Mouse (Mus musculus) thymus, postnatal 0 days (tissue): ENCODE results near the gene Acot6. TPM values are rescaled to one million over a fixed set of nuclear protein-coding genes. Genes with fewer than 3 reads are reported as not detected.
A peak's percentile ranks its signal among the peaks of the same experiment; 100 is the strongest.
"Not testable (repeated sequence)": the region's sequence is repeated elsewhere in the genome, so short reads cannot be mapped to it uniquely, and the experiment has no call there.

Source experiments
- DNase-seq: peaks from one replicate; pipeline ENCODE4 v3.0.0-alpha.2; 2015; ENCODE audit warnings: low spot score
- polyA plus RNA-seq: library from polyadenylated mRNA; unstranded; fragments of >200 nt; fragmentation: Nextera tagmentation; extraction: Ambion mirVana; gene quantifications from 2 replicates; pipeline ENCODE4 v1.2.1, GENCODE M21; 2015

Gene Acot6
- 0.62 and 0.95 TPM in 2 replicates for polyA plus RNA-seq

DNA sequence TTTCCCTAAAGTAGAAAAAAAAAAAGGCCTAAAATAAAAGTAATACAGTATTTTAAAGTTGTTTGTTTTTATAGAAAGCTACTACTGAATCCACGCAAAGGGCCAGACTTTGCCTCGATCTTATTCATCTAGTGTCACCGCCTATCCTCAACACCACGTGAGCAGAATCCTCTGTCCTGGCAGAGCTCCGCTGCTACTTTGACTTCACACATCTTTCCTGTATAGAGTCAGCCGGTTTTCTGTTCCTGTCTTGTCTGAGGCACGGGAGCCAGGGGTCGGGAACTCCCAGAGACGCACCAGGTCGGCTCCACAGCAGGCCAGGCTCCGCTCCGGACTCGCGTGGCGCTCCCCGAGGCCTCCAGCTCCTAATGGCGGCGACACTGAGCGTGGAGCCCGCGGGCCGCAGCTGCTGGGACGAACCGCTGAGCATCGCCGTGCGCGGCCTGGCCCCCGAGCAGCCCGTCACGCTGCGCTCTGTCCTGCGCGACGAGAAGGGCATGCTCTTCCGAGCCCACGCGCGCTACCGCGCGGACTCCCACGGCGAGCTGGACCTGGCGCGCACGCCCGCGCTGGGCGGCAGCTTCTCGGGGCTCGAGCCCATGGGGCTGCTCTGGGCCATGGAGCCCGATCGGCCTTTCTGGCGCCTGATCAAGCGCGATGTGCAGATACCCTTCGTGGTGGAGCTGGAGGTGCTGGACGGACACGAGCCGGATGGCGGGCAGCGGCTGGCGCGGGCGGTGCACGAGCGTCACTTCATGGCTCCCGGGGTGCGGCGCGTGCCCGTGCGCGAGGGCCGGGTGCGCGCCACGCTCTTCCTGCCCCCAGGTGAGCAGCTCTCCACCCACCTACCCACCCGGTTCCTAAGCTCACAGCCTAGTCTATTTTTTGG lies at the start of gene Acot6:
Gene Acot6, plus strand, starts transcription at position 51 of the 889 bp plus-strand sequence.
- peak; percentile 48 for DNase-seq

DNA sequence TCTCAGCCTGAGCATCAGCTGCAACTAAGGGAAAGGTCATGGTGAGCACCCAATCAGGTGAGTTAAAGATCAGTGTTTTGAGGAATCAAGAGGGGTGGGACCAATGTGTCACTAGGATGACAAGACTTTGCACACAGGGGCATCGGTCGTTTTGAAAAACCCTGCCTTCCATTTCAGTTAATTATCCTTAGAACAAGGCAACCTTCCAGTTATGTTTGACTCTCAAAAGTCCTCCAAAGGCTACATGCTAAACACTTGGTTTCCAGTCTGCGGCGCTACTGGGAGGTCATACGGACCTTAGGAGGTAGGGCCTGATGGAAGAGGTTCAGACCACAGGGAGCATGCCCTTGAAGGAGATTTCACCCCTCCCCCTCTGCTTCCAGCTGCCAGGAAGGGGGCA lies 49.7 kb upstream of the Acot6 start:
- not testable (repeated sequence) for DNase-seq

DNA sequence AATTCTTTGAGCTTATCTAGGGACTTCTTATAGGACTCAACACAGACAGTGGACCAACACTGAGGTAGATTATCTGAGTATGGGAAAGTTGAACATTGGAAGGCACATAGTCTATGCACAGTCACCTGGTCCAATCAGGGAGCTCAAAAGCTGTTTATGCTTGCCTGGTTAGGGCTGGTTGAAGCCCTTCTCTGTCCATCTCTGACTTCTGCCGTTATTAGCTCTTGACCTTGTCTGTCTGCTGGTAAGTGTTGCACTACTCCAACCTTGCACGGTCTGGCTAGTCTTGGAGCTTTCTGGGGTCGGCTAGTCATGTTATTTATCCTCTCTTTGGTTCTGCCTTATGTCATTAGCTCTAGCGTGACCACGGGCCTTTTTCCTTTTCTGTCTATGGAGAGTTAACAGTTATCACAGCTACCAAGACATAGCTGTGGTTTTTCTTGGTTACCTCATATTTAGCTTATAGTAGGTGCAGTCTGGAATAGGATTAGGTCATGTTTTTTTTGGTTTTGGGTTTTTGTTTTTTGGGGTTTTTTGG lies 48.4 kb upstream of the Acot6 start, which contains the start of gene Acot3:
Gene Acot3, plus strand, starts transcription at position 208 of the 538 bp plus-strand sequence.
- no peak for DNase-seq

DNA sequence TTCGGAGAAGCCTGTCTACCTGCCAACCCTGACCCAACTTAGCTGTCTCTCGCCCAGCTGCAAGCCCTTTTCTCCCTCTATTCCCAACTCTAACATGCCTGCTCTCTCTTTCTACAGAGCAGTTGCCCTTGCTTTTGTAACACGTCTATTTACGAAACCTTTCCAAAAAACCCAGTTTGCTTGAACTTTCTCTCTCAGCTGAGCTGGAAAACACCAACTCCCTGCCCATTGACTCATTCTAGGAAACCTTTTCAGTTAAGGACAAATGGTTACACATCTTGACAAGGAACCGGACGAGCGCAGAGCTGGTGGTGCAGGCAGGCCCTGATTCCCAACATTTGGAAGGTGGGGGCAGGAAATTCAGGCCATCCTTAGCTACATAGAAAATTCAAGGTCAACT lies 47.8 kb upstream of the Acot6 start:
- DNase-seq = no peak

DNA sequence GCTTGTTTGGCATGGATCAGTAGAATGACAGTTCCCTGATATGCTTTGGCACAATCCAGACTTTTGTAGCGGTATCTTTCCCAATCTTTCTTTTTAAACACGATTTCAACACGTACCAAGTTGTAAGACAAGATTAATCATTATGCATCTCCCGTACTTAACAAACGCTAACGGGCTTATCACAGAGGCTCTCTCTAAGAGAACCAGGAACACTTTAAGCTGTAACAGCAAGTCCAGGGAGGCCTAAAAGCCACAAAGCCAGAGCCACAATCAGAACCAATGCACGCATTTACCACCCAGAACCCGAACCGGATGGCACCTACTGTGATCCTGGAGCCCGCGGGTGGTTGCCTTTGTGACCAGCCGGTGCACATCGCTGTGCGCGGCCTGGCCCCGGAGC lies 47.3 kb upstream of the Acot6 start:
- DNase-seq = no peak

DNA sequence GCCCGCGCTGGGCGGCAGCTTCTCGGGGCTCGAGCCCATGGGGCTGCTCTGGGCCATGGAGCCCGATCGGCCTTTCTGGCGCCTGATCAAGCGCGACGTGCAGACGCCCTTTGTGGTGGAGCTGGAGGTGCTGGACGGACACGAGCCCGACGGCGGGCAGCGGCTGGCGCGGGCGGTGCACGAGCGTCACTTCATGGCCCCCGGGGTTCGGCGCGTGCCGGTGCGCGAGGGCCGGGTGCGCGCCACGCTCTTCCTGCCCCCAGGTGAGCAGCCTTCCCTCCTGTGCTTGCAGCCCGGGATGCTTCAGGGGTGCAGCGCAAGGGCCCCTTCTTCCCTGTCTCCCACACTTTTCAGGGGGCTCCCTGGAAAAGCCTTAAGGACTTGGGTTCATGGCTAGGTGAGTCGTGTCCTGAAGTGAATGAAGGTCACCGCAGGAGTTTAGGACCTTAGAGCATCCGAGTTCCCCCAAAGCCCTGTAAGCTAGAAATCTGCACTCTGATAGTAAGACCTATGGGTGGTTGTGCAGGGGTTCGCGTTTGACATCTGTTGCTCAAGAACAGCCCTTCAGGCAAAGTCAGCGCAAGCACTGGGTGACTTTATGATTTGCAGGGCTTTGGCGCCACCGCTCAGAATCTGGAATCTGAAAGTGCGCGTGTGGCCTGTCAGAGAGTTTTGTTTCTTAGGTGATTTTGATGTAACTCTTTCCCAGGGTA lies 46.6 kb upstream of the Acot6 start:
- no peak for DNase-seq

DNA sequence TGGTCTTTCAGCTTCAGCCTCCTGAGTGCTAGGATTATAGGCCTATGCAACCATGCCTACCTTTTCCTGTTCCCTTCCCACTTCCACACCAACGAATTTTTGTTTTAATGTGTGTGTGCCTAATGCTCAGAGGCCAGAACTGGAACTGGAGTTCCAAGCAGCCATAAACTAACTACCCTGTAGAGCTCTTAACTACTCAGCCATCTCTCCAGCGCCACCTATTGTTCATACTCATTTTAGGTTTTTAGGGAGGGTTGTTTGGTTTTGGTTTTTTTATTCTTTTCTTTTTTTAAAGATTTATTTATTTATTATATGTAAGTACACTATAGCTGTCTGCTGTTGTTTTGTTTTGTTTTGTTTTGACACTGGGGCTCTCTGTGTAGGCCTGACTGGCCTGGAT lies 39.5 kb upstream of the Acot6 start:
- peak; percentile 61 for DNase-seq

DNA sequence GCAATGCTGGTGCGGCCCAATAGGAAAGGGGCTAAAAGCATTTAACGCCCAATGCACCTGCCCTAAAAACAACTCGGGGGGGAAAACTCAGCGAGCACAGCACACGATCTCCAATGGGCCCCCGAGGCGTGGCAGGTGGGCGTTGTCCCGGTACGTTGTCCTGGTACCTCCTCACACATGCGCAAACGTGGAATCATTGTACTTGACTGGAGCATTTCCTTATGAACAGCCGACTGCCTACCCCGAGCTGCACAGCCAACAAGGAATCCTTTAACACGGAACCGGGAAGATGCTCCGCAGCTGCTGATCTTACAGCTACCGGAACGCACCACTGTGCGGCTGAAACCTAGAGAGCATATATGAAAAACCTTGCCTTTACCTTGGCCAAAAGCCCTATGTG lies 38.1 kb upstream of the Acot6 start:
- no peak for DNase-seq

DNA sequence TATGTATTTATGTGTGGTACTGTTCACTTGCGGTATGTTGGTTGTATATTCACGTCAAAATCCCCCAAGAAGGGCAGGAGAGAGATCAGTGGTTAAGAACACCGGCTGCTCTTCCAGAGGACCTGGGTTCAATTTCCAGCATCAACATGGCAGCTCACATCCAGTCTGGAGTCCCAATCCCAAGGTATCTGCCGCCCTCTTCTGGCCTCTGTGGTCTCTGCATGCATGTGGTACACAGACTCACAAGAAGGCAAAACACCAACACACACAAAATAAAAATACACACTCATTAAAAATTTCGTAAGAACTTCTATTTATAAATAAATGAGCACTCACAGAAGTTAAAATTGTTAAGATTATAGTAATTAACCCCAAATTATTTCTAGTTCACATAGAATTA lies 37.2 kb upstream of the Acot6 start:
- DNase-seq = no peak

DNA sequence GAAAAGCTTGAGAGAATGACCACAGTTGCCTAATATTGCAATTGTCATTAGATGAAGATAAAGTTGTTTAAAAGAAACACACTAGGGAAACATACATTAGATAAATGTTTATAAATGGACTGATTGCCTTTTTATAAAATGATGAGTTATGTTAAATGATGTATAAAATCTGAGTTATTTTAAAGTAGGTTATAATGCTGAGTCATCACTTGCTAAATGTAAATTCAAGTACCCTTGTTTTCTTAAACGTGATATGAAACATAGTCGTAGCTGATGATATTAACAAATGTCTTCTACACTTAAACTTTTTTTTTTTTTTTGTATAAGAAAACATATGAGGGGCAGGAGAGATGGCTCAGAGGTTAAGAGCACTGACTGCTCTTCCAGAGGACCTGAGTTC lies 36.6 kb upstream of the Acot6 start:
- DNase-seq = no peak

DNA sequence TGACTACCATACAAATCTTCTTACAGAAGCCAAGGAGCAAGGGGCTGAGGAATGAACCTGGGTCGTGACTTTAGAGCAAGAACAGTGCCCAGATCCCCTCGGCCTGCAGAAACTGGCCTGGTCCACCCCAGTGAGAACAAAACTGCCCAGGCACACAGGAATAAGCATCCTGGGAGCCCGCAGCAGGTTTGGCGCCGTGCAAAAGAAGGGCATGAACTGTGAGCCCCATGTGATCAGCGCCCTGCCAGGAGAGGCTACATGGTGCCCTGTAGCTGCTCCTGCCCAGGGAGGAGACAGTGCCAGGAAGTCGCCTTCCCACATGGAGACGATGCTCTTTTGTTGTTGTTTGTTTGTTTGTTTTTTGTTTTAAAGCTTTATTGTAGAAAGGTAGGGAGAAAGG lies 35.8 kb upstream of the Acot6 start:
- DNase-seq = no peak

DNA sequence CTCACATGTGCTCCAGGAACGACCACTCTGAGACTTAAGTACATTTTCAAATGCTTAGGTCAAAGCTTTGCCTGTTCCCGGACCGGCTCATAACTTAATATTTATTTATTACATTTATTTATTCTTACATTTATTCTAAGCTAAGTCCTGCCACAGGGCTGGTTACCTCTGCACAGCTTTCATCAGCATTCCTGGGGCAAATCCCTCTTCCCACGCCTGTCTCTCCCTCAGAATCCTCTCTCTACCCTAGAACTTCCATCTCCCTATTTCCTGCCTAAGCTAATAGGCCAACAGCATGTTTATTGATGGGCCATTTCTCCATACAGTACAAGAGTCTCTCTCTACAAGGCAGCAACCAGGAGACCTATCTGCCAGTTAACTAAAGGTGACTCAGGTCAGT lies 32.7 kb upstream of the Acot6 start:
- DNase-seq = no peak

DNA sequence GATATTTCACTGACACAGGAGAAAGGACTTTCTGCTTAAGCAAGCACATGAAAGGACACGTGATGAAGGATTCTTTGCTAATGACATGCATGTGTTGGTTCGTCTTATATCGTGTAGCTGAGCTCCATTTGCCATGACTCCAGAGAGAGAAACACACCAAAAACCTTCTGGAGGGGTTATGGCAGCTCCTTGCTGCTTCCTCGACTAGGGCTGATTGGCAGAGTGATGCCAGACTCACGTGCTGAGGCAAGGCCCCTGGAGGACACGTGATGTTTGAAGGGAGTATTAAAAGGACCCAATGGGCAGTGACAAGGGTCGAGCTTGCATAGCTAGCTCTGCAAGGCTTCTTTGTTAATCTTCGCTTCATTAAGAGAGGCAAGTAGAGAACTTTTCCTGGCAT lies 32.2 kb upstream of the Acot6 start:
- no peak for DNase-seq

DNA sequence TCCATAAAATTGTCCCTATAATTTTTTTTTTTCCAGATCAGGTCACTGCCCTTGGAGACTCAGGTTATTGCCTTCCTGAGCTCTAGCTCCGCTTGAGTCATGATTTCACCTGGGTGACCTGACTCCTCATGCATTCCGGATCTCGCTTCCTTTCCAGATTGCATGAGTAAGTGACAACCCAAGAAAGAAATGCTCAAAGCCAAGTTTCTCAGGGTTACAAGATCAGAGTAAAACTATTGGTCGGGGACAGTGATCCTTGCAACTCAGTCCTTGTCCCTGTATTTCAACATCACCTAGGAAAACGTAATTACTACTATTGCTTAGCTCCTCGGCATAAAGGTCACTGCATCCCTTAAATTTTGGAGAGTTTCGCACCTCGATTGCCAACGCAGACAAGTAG lies 31.5 kb upstream of the Acot6 start, which contains the start of gene Acot5:
Gene Acot5, plus strand, starts transcription at position 340 of the 400 bp plus-strand sequence.
- DNase-seq = no peak

DNA sequence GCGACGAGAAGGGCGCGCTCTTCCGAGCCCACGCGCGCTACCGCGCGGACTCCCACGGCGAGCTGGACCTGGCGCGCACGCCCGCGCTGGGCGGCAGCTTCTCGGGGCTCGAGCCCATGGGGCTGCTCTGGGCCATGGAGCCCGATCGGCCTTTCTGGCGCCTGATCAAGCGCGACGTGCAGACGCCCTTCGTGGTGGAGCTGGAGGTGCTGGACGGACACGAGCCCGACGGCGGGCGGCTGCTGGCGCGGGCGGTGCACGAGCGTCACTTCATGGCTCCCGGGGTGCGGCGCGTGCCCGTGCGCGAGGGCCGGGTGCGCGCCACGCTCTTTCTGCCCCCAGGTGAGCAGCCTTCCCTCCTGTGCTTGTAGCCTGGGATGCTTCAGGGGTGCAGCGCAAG lies 30.9 kb upstream of the Acot6 start:
- DNase-seq = not testable (repeated sequence)

DNA sequence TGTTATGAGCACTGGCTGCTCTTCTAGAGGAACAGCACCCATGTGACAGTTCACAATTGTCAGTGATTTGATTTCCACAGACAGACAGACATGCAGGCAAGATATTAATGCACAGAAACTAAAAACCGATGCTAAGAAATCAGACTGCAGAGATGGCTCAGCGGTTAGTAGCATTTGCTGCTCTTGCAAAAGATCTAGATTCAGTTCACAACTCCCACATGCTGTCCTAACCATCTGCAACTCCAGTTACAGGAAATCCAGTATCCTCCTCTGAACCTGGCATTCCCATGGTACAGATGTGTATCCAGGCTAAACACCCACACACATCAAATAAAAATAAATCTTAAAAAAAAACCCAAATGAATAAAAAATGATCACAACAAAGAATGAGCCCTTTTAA lies 28.8 kb upstream of the Acot6 start:
- no peak for DNase-seq

DNA sequence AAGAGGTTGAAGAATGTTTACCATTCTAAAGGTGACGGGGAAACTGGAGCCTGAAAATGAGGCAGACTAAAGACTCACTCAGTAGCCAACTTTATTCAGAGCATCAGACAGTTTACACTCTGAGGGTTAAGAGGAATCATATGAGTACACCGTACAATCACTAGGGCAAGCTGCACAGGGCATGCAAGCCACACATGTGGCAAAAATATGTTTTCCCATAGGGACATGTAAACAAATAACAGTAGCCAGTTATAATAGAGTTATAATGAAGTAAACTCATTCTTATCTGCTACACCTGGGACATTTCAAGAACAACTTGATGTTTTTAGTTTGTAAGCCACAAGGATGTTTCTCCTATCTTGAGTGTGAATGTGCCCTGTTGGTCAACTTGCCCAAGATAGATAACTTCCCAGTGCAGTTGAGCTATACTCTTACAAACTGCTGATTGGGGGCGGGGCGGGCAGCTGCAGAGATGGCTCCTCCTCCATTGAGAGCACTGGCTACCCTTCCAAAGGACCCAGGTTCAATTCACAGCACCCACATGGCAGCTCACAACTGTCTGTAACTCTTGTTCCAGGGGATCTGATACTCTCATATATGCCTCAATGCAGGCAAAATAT lies 23.0 kb upstream of the Acot6 start:
- DNase-seq = no peak

DNA sequence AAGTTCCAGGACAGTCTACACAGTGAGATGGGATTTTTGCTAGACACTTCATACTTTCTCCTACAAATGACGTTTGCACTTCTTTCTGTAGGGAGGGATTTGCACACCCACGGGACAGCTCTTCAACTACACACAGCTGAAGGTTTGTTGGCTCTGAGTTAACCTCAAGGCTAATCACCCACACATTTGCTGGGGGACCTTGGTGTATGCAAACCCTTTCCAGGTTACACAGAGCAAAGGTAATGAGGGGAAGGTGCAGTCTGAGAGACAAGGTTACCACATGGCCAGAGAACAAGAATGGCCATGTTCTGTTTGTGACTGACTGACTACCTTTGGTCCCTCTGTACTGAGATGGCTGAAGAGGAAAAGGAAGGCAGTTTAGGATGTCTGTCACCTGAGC lies 16.6 kb upstream of the Acot6 start:
- no peak for DNase-seq

DNA sequence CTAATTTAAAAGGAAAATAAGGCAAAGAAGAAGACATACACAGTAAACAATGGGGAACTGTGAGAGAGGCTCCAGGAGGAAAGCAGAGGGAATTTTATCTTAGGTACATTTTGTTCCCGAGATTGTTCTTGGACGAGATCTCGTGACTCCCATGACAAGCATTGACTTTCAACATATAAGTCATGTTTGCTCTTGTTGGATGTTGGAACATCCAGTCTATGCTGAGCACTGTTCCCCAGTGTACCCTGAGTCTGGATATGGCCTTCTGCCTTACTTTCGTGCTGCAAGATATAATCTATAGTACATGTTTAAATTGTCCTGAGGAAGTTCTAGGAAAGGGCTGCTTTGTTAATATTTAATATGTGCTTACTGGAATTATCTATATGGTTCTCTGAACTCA lies 15.9 kb upstream of the Acot6 start:
- DNase-seq = no peak

DNA sequence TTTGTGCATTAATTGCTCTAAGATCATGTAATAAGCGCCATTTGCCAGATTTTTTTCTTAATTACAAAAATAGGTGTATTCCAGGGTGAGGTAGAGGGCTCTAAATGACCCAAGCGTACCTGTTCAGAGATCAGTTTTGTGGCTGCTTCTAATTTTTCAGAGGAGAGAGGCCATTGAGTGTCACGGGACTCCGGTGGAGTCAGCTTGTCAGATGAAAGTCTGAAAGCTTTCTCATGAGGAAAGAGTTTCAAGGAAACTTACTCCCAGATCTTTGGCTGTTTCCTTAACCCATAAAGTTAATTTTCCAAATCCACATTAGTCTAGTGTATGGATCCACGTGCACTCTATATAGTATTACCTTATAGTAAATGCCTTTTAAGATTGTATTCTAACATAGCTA lies 5.8 kb upstream of the Acot6 start:
- not testable (repeated sequence) for DNase-seq

DNA sequence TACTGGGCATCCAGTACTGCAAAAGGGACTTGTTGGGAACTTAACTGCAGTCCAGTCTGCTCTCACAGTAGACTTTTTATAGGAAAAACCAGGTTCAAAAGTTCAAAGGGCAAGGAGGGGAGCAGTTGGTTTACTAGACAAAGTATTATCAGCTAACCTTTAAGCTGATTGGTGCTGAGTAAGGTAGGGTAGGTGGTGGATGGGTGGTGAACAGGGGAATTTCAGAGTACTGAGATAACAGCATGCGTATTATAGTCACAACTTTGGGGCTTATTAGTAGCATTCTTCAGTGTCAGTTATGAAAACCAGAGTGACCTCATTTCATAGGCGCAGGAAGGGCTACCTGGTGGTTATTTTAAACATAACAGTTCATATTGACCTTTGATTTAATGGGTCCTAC lies 849 bp upstream of the Acot6 start:
- DNase-seq = no peak

DNA sequence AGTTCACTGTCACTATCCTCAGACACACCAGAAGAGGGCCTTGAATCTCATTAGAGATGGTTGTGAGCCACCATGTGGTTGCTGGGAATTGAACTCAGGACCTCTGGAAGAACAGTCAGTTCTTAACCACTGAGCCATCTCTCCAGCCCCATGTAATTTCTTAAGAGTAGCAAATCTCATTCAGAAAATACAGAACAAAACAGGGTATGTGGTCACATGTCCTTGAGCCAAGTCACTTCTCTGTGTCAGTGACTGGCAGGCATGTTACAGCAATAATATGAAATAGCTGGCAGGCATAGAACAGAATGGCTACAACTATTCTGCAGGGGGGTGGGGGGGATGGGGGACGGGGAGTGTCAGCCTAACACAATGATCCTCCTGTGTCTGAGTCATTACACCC lies 383 bp upstream of the Acot6 start:
- no peak for DNase-seq
